Mouse (Mus musculus) hematopoietic stem cell, adult 5-6 weeks (primary cell): ENCODE results near the gene Arrdc2. TPM values are rescaled to one million over a fixed set of nuclear protein-coding genes. Genes with fewer than 3 reads are reported as not detected.
A peak's percentile ranks its signal among the peaks of the same experiment; 100 is the strongest.

Experiments
- ATAC-seq, 2 experiments: fragments of 125-278 bp in 1 of 2; replicated peaks in 1 of 2; 2 replicates each; pipeline ENCODE4 v1.8.0; 2016 to 2017; ENCODE audit warnings: inconsistent platforms in 2 of 2, mild to moderate bottlenecking in 2 of 2, moderate number of reproducible peaks in 2 of 2, low read depth in 1 of 2, moderate TSS enrichment in 1 of 2; ENCODE audit not compliant: low FRiP score in 2 of 2, poor library complexity in 2 of 2, severe bottlenecking in 2 of 2, insufficient read depth in 1 of 2, low TSS enrichment in 1 of 2
- total RNA-seq: library from RNA; stranded (forward); fragments of 172-1452, 232-1000 nt; gene quantifications from 2 replicates; pipeline ENCODE4 v1.2.3, GENCODE M21; 2017

Arrdc2 gene
- total RNA-seq, 1 experiment from 2014 or later, result 8.6 TPM

DNA sequence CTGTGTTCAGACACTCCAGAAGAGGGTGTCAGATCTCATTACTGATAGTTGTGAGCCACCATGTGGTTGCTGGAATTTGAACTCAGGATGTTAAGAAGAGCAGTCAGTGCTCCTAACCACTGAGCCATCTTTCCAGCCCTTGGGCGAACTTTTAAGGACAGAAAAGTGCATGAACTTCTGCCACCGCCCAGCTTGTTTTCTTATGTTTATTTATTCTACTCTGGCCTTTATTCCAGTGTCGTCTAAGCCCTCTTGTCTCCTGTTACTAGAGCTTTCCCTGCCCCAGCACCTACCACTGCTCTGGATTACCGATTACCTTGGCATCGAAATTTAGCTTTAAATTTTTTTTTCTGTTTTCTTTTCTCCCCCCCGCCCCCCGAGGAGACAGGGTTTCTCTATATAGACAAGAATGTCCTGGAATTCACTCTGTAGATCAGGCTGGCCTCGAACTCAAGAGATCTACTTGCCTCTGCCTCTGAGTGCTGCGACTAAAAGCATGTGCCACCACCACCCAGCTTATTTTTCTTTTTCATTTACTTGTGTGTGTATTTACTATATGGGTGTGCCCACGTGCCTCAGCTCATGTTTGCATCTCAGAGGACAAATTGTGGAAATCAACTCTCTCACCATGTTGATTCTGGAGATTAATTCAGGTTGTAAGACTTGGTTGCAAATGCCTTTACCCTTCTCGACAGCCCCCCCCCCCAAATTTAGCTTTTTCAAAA is 36.6 kb downstream of the Arrdc2 start:
- ATAC-seq, result no peak

DNA sequence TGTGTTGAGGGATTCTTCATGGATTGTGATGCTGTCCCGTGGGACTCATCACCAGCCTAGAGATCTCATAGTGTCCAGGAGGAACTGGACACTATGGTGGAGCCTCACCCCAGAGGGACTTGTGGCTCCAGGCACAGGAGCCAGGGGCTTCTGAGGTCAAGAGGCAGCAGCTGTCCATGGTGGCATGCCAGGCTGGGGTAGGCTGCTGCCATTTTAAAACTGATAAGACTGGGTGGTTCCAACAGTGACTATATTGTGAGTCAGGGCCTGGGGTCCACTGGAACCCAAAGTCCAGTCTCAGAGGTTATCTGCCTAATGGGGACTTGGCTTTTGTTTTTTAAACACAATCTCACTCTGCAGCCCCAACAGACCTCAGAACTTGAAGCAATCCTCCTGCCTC is 37.7 kb downstream of the Arrdc2 start:
- no peak for ATAC-seq

DNA sequence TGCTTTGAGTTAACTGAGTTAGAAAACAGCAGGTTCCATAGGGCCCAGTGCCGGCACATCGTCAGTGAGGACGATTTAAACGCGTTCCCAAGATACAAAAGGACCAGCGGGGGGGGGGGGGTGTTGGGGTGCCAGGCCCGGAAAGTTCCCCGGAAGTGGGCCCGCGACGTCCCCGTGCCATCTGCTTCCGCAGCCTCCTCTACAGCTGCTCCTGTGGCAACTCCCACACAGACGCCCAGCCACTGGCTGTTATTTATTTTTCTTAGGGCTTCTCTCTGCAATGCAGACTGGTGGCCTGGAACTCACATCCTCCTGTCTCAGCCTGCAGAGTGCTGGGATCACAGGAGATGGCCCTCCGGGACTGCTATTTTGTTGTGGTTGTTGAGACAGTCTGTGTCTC is 38.4 kb downstream of the Arrdc2 start:
- no peak for ATAC-seq

DNA sequence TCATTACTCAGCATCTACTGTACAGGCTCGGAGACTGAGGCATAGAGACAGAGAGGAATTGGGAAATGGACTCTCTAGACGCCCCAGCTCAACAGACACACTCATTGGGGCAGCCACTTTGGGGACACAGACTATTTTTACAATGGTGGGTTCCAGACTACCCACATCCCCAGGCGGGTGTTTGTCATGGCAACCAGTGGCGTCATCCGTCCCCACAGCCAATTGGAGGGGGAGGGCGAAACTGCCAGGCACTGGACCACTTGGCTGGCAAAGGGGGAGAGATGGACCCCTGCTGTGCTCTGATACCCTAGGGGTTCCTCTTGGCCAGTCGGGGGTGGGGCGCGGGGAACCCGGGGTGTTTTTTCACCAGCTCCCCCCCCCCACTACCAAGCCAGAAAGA is 38.9 kb downstream of the Arrdc2 start:
- ATAC-seq, result no peak

DNA sequence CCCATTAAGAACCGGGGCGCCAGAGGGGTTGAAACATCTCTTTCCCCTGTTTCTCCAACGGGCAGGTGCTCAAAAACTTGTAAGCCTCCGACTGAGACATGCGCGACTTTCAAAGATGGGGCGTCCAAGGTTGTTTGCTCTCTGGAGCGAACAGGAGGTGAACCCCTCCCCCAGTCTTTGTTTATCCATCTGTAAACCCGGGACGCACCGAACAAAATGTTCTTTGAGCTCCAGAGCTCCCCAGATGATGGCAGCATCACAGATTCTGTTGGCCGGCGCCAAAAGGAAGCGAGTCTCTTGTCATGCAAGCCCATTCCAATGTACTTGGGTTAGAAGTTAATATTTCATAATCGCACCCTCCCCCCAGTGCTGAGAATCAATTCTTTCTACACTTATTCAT is 41.2 kb downstream of the Arrdc2 start:
- no peak for ATAC-seq

DNA sequence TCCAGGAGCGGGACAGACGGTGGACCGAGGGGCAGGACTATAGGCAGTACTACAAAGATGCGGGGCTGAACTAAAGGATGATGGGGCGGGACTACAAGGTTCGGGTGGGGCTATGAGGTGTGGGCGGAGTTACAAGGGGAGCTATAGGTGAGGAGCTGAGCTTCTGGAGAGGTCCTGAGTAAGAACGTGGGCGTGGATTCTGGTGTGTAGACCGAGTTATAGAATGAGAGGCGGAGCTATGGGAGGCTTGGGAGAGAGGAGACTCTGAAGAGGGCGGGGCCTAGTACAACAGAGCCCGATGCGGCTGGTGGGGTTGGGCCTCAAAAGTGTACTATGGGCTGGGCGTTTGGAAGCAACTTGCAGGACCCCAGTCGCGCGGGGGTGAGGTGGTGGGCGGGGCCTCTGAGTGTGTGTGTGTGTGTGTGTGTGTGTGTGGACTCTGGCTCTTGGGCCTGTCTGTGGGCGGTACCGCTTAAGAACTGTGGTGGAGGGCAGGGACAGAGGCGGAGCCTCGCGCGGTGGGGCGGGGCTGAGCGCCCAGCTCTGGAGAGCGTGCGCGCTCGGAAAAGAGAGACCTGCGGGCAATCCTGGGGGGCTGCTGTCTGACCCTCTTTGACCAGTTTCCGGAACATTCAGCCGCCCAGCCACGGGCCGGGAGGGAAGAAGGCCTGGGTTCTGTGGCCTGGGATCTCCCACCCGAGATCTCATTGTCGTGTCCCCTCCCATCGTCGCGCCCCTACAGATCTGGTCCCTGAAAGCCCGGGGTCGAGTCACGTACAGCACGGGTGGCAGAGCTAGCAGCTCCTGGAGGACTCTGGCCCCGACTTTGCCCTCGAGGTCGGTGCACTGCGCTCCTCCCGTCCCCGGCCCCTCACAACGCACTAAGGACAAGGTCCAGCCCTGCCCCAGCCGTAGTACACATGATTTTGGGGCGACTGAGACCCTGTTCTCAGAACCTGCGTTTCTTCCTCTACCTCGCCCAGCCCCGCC is 42.1 kb downstream of the Arrdc2 start:
- ATAC-seq, result peak; percentile 38 to 54

DNA sequence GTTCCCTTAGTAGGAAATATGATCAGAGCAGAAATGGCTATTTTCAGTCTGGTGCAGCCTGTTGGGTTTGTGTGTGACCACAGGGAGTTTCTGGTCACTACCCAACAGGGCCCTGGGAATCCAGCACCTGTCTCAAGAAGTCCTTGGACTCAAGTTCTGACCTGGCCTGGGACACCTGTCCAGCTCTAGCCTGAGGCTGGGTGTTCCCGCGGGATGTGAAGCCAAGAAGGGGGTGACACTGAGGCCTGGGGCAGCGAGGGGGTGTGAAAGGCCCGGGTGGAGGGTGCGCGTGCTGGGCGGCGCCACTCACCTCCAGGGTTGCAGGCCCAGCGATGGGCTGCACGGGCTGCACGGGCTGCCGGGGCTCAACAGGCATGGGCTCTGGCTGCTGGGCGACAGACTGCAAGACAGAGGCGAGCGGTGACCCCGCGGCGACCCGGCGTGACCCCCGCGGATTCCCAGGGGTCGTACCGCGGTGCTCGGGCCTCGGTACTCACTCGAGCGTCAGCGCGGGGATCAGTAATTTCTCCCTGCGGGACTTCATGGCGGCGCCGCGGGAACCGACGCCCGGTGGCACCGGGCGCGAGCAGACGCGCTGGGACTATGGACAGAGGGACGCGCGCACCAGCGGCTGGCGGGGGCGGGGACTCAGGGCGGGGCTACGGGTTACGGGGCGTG is 43.0 kb downstream of the Arrdc2 start:
- no peak for ATAC-seq

DNA sequence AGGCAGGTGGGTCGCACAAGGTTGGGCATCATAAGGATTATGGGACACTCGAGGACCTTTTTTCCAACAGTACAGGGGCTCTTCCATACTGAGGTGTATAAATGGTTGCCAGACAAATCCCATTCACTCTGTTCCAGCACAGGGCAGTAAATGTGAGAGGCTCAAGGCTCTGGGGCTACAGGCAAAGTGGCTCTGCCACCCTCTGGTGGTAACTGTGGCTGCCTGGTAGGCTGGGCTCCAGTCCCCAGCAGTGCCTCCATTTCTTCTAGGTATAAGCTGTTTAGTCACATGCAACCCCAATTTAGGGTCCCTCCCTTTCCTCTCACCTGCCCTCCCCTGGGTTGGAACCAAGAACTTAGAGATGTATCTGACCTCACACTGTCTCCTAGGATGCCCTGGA is 44.1 kb downstream of the Arrdc2 start:
- ATAC-seq, result no peak

DNA sequence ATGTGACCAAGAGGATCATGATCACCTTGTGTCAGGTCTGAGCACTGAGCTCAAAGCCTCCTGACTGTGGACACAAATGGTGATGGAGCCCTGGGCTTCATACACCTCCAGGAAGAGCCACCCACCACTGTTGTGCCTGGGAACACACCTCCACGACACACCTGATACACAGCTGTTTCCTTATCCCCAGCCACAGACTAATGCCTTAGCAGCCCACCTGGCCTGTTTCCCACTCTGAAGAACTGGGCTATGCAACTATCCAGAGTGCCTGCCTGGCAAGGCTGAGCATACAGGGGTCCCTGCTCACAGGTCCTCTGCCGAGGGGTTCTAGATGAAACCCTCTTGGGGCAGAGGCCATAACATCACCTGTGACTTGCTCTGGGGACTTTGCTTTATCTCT is 45.3 kb downstream of the Arrdc2 start:
- no peak for ATAC-seq

DNA sequence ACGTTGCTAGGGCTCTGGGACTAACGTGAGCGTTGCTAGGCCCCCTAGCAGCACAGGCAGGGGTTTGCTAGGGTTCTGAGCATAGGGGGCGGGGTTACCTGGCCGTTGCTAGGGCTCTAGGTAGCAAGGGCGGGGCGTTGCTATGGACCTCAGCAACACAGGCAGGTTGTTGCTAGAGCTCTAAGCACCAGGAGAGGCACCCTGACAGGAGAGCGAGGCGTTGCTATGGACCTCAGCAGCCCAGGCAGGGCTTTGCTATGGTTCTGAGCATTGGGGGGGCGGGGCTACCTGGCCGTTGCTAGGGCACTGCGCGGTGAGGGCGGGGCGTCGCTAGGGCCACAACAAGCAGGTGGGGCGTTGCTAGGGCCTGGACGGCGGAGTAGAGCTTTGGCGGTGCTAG is 46.8 kb downstream of the Arrdc2 start:
- ATAC-seq, result peak; percentile 17 to 27

DNA sequence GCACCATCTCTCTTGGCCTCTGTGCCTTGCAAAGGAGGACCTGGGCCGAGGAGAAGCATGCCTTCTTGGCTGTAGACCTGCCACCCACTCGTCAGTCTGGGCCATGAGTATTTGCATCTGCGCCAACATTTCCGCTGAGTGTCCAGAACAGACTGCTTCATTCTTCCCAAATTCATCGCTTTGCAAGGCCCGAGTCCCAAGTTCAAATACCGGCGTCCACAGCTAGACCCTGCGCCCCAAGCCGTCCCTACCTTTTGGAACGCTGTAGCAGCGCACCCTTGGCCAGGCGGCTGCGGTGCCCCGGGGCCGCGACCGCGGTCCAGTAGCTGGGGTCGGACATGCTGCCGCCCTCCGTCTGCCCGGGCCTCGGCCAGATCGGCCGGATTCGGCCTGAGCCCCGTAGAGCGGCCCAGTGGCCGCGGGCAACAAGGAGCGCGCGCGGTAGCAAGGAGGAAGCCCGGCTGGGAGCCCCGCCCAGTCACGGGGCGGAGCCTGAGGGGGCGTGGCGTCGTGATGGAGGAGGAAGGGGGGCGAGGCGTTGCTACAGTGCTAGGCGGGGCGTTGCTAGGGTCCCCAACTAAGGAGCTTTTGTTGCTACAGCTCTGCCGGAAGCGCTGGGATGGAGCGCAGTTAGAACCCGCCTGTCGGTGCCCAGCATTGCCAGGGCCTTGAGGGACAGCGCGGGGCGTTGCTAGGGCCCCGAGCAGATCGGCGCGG is 47.4 kb downstream of the Arrdc2 start:
- ATAC-seq, result peak; percentile 69

DNA sequence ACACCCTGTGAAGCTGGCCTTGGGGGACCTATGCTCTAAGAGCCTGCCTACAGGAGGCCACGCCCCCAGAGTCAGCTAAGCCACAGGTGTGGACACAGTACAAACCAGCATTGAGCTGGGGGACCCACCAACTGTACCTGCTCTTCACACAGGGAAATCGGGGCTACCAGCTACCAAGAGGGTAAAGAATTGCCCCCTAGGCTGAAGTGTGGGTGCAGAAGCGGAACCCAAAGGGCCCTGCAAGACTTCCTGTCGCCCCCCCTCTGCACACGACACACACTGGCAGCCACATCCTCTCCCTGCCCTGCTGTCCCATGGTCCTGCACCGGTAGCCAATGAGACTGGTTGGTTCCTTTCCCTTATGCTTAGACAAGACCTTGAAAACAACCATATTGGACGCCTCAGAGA is 48.2 kb downstream of the Arrdc2 start:
- peak; percentile 77 to 79 for ATAC-seq

DNA sequence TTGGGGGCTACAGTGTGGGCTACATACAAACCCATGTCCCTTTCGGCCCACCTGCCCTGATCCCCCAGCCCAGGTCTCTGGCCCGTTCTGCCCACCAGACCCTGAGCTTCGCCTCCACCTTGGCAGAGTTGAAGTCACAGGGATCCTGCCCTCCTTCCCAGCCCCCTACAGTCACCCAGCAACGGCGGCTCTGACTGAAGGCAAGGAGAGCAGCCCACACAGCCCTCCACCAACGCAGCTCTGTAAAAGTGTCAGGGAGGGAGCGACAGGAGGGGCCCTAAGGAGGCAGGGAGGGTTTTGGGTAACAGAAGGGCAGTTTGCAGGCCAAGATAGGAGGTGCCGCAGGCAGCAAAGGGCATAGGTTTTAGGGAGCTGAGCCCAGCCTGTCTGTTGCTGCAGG is 48.7 kb downstream of the Arrdc2 start:
- ATAC-seq, result no peak

DNA sequence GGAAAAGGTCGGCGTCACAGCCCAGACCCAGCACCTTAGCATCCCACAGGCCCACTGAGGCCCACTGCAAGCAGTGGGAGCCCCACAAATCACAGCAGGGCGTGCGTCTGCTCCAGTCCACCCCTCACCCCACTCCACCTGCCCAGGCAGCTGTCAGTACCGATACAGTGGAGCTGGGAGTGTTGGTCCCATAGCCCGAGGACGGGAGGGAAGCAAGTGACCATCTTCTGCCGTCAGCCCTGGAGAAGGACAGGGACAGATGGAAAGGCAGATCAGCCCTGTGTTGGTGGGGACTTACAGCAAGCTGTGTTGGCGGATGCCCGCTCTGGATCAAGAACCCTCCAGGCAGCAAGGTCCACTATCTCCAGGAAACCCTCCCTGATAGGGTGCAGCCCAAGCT is 50.5 kb downstream of the Arrdc2 start:
- ATAC-seq, result no peak

DNA sequence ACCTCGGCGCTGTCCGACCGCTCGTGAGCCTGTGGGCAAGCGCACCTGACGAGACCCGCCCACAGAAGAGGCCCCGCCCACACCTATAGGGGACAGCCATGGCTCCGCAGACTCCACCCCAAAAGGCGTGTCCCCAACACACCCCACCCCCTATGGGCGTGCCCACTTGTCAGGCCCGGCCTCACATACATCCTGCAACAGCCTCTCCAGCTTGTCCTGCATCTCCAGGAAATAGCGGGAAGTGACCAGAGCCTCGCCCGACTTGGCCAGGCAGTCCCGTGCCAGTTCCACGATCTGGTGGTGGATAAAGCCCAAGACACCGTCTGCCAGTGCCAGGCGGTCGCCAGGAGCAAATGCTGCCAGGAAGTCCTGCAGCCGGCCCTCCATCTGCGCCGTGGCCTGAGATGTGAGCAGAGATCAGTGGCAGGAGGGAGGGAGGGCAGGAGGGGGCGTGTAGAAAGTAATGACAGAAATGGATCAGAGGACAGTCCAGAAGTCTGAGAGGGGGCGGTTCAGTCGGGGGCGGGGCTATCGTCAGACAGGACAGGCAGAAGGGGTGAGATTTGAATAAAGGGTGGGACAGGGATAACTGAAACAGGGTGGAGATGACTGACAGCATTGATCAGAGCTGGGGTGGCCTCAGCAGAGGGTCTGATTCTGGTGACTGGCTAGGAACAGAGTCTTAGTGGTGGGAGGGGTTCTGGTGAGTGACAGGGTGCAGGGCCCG is 51.4 kb downstream of the Arrdc2 start:
- ATAC-seq, result no peak

DNA sequence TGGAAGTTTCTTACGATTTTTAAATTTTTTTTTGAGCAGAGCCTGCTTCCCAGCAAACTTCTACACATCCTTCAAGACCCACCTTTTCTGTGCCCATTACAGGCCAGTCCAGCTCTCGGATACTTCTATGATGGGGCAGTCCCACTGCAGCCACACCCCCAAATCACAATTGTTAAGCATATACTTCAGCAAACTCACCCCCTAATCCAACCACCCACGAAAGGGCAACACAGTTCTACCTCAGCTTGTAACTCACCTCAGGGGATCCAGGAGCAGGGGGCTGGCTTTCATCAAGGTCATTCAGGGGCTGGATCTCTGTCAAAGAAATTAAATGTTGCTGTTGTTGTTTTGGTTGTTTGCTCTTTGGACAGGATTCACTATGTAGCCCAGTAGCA is 52.5 kb downstream of the Arrdc2 start:
- no peak for ATAC-seq
